Mouse (Mus musculus) hindbrain, embryonic 11.5 days (tissue): Measurements from ENCODE around the gene Usp7. TPM values are rescaled to one million over a fixed set of nuclear protein-coding genes. Genes with fewer than 3 reads are reported as not detected.

ENCODE experiments used
- ATAC-seq: fragments of 200-750 bp; cut with Nextera tagmentation; 2 replicates; pipeline ENCODE4 v1.8.0; 2017; ENCODE audit warnings: mild to moderate bottlenecking, moderate TSS enrichment, moderate library complexity; ENCODE audit not compliant: low FRiP score
- DNase-seq: peaks from one replicate; pipeline ENCODE4 v3.0.0-alpha.2; 2015; ENCODE audit warnings: low spot score
- H3K27ac ChIP-seq: fragments of 300-500 bp; sonication (generic); 2 replicates; pipeline ENCODE4 v1.5.1; 2014; ENCODE audit warnings: mild to moderate bottlenecking, low read depth, low read length
- H3K27me3 ChIP-seq: fragments of 300-500 bp; sonication (generic); 2 replicates; pipeline ENCODE4 v1.6.1; 2014; ENCODE audit warnings: mild to moderate bottlenecking, low read length, moderate library complexity, mixed read lengths; ENCODE audit not compliant: control insufficient read depth, insufficient read depth
- H3K36me3 ChIP-seq: fragments of 300-500 bp; sonication (generic); 2 replicates; pipeline ENCODE4 v1.6.1; 2014; ENCODE audit warnings: mild to moderate bottlenecking, low read length, moderate library complexity, mixed read lengths; ENCODE audit not compliant: control insufficient read depth, insufficient read depth
- H3K4me1 ChIP-seq: fragments of 300-500 bp; sonication (generic); replicated peaks from 2 replicates; pipeline ENCODE4 v1.6.1; 2014; ENCODE audit warnings: low read length, mixed read lengths; ENCODE audit not compliant: control insufficient read depth, insufficient read depth
- H3K4me2 ChIP-seq: fragments of 300-500 bp; sonication (generic); replicated peaks from 2 replicates; pipeline ENCODE4 v1.6.1; 2014; ENCODE audit warnings: mild to moderate bottlenecking, low read depth, low read length
- H3K4me3 ChIP-seq: fragments of 300-500 bp; sonication (generic); 2 replicates; pipeline ENCODE4 v1.5.1; 2014; ENCODE audit warnings: low read depth, low read length
- H3K9ac ChIP-seq: fragments of 300-500 bp; sonication (generic); 2 replicates; pipeline ENCODE4 v1.6.1; 2014; ENCODE audit warnings: low read depth, low read length
- H3K9me3 ChIP-seq: fragments of 300-500 bp; sonication (generic); 2 replicates; pipeline ENCODE4 v1.6.1; 2016; ENCODE audit warnings: low read length; ENCODE audit not compliant: control insufficient read depth
- WGBS: fragments of 180-500 bp; shearing (Covaris S2); extraction: QIAGEN DNeasy Blood & Tissue Kit; methylation state at CpG from one replicate; pipeline ENCODE4 v1.1.7; 2014; 5-methylcytosine and 5-hydroxymethylcytosine counted together
- polyA plus RNA-seq: library from polyadenylated mRNA; unstranded; fragments of >200 nt; fragmentation: Nextera tagmentation; extraction: Ambion mirVana; gene quantifications from 2 replicates; pipeline ENCODE4 v1.2.1, GENCODE M21; 2014

Usp7 gene
- polyA plus RNA-seq: 36.9 and 51.9 TPM in 2 replicates

DNA sequence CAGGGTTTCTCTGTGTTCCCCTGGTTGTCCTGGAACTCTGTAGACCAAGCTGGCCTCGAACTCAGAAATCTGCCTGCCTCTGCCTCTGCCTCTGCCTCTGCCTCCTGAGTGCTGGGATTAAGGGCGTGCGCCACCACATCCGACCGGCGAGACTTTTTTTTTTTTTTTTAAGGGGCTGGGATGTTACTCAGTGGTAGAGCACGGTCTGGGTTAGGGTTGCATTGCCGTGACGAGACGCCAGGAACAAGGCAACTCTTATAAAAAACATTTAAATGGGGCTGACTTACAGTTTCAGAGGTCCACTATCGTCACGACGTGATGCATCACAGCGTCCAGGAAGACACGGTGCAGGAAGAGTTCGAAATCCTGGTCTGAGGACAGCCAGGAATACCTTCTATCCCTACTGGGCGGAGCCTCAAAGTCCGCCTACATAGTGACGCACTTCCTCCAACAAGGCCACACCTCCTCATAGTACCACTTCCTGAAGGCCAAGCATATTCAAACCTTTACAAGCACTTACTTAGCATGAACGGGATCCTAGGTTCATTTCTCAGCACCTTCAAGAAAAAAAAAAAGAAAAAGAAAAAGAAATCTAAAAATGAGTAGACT is at the start of gene Usp7:
Gene Usp7, minus strand, starts transcription at position 360 of the 609 bp plus-strand sequence.
- H3K36me3 ChIP-seq: no peaks in the 10 kb centered on the region
- H3K9ac ChIP-seq: no peak within 1 kb of the TSS
- no peaks in the 10 kb centered on the region for H3K9me3 ChIP-seq
- no peak within 1 kb of the TSS for H3K4me2 ChIP-seq
- H3K4me3 ChIP-seq: no peak within 1 kb of the TSS
- H3K4me1 ChIP-seq: no peaks in the 10 kb centered on the region
- WGBS: 94% methylated on average over 20 of the region's 20 CpGs
- H3K27me3 ChIP-seq: no peaks in the 10 kb centered on the region
- DNase-seq (no peak), ATAC-seq (no peak)
- H3K27ac ChIP-seq: no peak within 1 kb of the TSS

GRCm38 (mm10) chr16:8840557-8840956 is 48.4 kb upstream of the Usp7 start:
- H3K9me3 ChIP-seq: no peaks in the 10 kb centered on the region
- H3K27me3 ChIP-seq: no peaks in the 10 kb centered on the region
- H3K4me3 ChIP-seq: no peak overlapping the region
- 93% methylated on average over 3 of the region's 3 CpGs for WGBS
- DNase-seq (no peak), ATAC-seq (no peak)
- H3K4me1 ChIP-seq: no peaks in the 10 kb centered on the region
- no peak overlapping the region for H3K4me2 ChIP-seq
- H3K36me3 ChIP-seq: peaks cover 2% of the 10 kb centered on the region; the same call in 1 of the 2 replicates
- no peak overlapping the region for H3K27ac ChIP-seq
- H3K9ac ChIP-seq: no peak overlapping the region

- H3K27ac ChIP-seq: no peak overlapping the region
- H3K27me3 ChIP-seq: no peaks in the 10 kb centered on the region
- peaks cover 2% of the 10 kb centered on the region; the same call in 1 of the 2 replicates for H3K36me3 ChIP-seq
- ATAC-seq: no peak
- no peak overlapping the region for H3K4me3 ChIP-seq
- H3K4me2 ChIP-seq: no peak overlapping the region
- DNase-seq: no peak
- no peaks in the 10 kb centered on the region for H3K9me3 ChIP-seq
- no peak overlapping the region for H3K9ac ChIP-seq
- H3K4me1 ChIP-seq: no peaks in the 10 kb centered on the region
These were observed 46.8 kb upstream of the Usp7 start for GRCm38 (mm10) chr16:8838921-8839320.

DNA sequence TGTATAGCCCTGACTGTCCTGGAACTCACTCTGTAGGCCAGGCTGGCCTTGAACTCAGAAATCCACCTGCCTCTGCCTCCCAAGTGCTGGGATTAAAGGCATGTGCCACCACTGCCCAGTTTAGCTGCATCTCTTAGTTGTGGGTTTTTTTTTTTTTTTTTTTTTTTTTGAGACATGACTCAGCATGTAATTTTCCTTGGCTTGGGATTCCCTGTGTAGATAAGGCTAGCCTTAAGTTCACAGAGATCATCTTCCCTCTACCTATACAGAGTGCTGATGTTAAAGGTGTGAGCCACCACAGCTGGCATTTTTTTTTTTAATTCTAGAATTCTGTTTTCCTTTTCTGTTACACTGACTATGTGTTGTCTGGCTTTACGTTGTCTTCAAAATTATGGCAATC is 45.5 kb upstream of the Usp7 start:
- 97% methylated on average over 1 of the region's 1 CpGs for WGBS
- Histone ChIP-seq H3K27ac (no peak overlapping the region), H3K4me1 (no peaks in the 10 kb centered on the region), H3K9ac (no peak overlapping the region), H3K4me3 (no peak overlapping the region), H3K4me2 (no peak overlapping the region), H3K27me3 (no peaks in the 10 kb centered on the region), H3K9me3 (no peaks in the 10 kb centered on the region), H3K36me3 (peaks cover 2% of the 10 kb centered on the region; the same call in 1 of the 2 replicates)
- no peak for ATAC-seq
- no peak for DNase-seq

DNA sequence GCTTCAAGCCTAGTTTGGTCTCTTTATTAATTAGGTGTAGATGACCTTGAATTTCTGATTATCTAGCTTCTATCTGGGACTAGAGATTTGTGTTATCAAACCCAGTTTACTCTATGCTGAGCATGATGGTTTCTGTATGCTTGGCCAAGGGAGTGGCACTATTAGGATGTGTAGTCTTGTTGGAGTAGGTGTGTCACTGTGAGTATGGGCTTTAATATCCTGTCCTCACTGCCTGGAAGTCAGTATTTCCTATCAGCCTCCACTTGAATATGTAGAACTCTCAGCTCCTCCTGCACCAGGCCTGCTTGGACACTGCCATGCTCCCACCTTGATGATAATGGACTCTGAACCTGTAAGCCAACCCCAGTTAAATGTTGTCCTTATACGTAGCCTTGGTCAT is 44.8 kb upstream of the Usp7 start:
- H3K27ac ChIP-seq: no peak overlapping the region
- no peak overlapping the region for H3K4me2 ChIP-seq
- WGBS: 84% methylated on average over 1 of the region's 1 CpGs
- no peaks in the 10 kb centered on the region for H3K4me1 ChIP-seq
- DNase-seq (no peak), ATAC-seq (no peak)
- H3K9me3 ChIP-seq: no peaks in the 10 kb centered on the region
- no peaks in the 10 kb centered on the region for H3K27me3 ChIP-seq
- H3K4me3 ChIP-seq: no peak overlapping the region
- no peak overlapping the region for H3K9ac ChIP-seq
- peaks cover 2% of the 10 kb centered on the region; the same call in 1 of the 2 replicates for H3K36me3 ChIP-seq

GRCm38 (mm10) chr16:8831241-8831640 is 39.1 kb upstream of the Usp7 start:
- H3K9me3 ChIP-seq: no peaks in the 10 kb centered on the region
- no peaks in the 10 kb centered on the region for H3K27me3 ChIP-seq
- no peak for ATAC-seq
- H3K27ac ChIP-seq: peak overlapping the region; percentile 90
- H3K9ac ChIP-seq: peak overlapping the region; percentile 100
- 7% methylated on average over 12 of the region's 12 CpGs for WGBS
- H3K4me3 ChIP-seq: peak overlapping the region; percentile 100
- H3K4me1 ChIP-seq: no peaks in the 10 kb centered on the region
- H3K4me2 ChIP-seq: peak overlapping the region; percentile 55
- no peaks in the 10 kb centered on the region for H3K36me3 ChIP-seq
- peak; percentile 45 for DNase-seq

DNA sequence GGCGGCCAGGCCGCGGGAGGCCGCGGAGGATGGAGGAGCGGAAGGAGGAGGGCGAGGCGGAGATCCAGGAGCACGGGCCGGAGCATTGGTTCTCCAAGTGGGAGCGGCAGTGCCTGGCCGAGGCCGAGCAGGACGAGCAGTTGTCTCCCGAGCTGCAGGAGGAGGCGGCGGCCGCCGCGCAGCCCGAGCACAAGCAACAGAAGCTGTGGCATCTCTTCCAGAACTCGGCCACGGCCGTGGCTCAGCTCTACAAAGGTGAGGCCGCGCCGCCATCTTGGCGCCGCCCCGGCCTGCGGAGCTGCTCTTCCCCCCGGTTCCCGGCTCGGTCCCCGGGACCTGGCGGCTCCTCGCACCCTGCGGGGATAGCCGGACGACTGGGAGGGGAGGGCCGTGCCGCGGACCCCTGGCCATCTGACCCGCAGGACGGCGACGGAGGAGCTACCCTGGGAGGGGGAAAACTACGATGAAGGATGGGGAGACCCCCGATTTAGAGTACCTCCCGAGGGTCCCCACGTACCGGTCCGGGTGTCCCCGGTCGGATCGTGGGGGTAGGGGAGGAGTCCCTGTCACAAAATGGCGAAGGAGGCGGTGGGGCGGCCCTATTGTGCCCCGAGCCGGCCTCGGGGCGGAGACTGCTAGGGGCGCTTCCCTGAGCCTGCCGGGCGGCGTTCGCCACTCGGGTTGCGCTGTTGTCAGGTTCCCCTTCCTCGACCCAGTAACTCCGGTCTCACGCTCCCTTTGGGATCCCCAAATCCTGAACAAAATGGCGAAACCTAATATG is 38.5 kb upstream of the Usp7 start:
- no peaks in the 10 kb centered on the region for H3K36me3 ChIP-seq
- DNase-seq (peak; percentile 72), ATAC-seq (peak; percentile 31)
- no peaks in the 10 kb centered on the region for H3K4me1 ChIP-seq
- no peaks in the 10 kb centered on the region for H3K9me3 ChIP-seq
- under 1% methylated on average over 62 of the region's 74 CpGs for WGBS
- H3K27me3 ChIP-seq: no peaks in the 10 kb centered on the region
- peak overlapping the region; percentile 100 for H3K4me3 ChIP-seq
- peak overlapping the region; percentile 55 for H3K4me2 ChIP-seq
- H3K9ac ChIP-seq: peak overlapping the region; percentile 100
- H3K27ac ChIP-seq: peak overlapping the region; percentile 90

- Histone ChIP-seq H3K4me1 (no peaks in the 10 kb centered on the region), H3K4me2 (peak within 1 kb of the TSS; percentile 83), H3K4me3 (peak within 1 kb of the TSS; percentile 100), H3K36me3 (no peaks in the 10 kb centered on the region), H3K9ac (peak within 1 kb of the TSS; percentile 100), H3K27me3 (no peaks in the 10 kb centered on the region), H3K9me3 (no peaks in the 10 kb centered on the region), H3K27ac (peak within 1 kb of the TSS; percentile 90)
- DNase-seq (peak; percentile 97), ATAC-seq (peak; percentile 96)
- WGBS: under 1% methylated on average over 68 of the region's 80 CpGs
These were observed 37.7 kb upstream of the Usp7 start, which contains the start of gene 1810013L24Rik for GRCm38 (mm10) chr16:8829564-8830359. Gene 1810013L24Rik (plus strand): TSS chr16:8830100.
